Mouse (Mus musculus): ENCODE results near the gene Cela3a. TPM values are rescaled to one million over a fixed set of nuclear protein-coding genes. Genes with fewer than 3 reads are reported as not detected.
A peak's percentile ranks its signal among the peaks of the same experiment; 100 is the strongest.

The Cela3a gene
- polyA plus RNA-seq, 1 experiment from 2014 or later = not detected

- Histone ChIP-seq H3K9me3 (ENCODE audit: control insufficient read depth, low read length) (no peaks in the 10 kb centered on the region), H3K36me3 (ENCODE audit: control insufficient read depth, insufficient read depth, low read length) (no peaks in the 10 kb centered on the region), H3K27ac (replicated peaks; ENCODE audit: low read depth, low read length) (peak within 1 kb of the TSS; percentile 98), H3K4me3 (replicated peaks; ENCODE audit: low read depth, low read length) (peak within 1 kb of the TSS; percentile 94), H3K4me2 (ENCODE audit: low read length) (peak within 1 kb of the TSS; percentile 69), H3K27me3 (ENCODE audit: control insufficient read depth, insufficient read depth, low read length) (no peaks in the 10 kb centered on the region), H3K9ac (replicated peaks; ENCODE audit: low read length) (peak within 1 kb of the TSS; percentile 99), H3K4me1 (ENCODE audit: control insufficient read depth, insufficient read depth, low read length) (peaks cover 29% of the 10 kb centered on the region)
- DNase-seq (peak; percentile 98), ATAC-seq (ENCODE audit: low FRiP score, low TSS enrichment) (peak; percentile 97)
- under 1% methylated on average over 38 of the region's 44 CpGs for WGBS
These were observed 51.9 kb downstream of the Cela3a start, which contains the start of gene Cdc42 for GRCm38 (mm10) chr4:137357517-137358254. TSS of gene Cdc42 (minus strand) at chr4:137357720.

DNA sequence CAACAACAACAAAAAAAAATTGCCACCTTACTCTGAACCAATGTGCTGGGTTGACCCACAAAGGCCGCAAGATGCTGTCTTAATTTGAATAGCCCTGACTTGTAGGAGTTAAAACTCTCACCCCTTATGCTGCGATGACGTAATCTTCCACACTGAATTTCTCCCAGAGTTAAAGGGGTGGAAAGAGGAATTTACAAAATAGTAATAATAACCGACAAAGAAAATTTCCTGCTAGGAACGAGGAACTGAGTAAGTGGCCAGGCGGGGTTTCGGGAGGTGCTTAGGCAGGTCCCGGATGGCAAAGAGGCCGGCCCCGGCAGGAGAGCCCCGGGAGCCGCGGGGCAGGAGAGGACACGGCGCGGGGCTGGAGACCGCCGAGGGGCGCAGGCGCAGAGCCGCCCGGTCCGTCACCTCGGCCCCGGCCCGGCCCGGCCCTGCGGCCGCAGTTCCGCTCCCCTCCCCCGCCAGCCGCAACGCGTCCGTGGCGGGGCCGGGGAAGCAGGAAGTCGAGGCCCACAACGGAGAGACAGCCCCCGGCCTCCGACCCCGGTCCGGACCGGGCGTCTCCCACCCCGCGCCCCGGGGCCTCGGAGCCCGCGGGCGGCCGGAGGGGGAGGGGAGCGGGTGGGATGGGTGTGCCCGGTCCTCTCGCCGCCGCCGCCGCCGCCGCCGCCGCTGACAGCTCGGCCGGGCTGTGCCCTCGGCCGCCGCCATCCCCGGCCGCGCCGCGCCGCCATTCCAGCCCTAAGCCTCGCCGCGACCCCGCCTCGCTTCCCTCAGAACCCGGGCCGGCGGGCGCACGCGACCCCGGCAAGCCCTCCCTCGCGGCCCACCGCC, 52.7 kb downstream of the Cela3a start:
- peak; percentile 75 for ATAC-seq (ENCODE audit: low FRiP score, low TSS enrichment)
- H3K4me1 ChIP-seq (ENCODE audit: control insufficient read depth, insufficient read depth, low read length) = peaks cover 29% of the 10 kb centered on the region

More for the DNA sequence above, 52.7 kb downstream of the Cela3a start:
- H3K27ac ChIP-seq (replicated peaks; ENCODE audit: low read depth, low read length) = peak overlapping the region; percentile 98
- H3K4me2 ChIP-seq (ENCODE audit: low read length) = peak overlapping the region; percentile 69
- no peaks in the 10 kb centered on the region for H3K36me3 ChIP-seq (ENCODE audit: control insufficient read depth, insufficient read depth, low read length)
- no peaks in the 10 kb centered on the region for H3K9me3 ChIP-seq (ENCODE audit: control insufficient read depth, low read length)
- H3K27me3 ChIP-seq (ENCODE audit: control insufficient read depth, insufficient read depth, low read length) = no peaks in the 10 kb centered on the region
- under 1% methylated on average over 75 of the region's 90 CpGs for WGBS
- H3K4me3 ChIP-seq (replicated peaks; ENCODE audit: low read depth, low read length) = peak overlapping the region; percentile 94
- peak overlapping the region; percentile 99 for H3K9ac ChIP-seq (replicated peaks; ENCODE audit: low read length)
- peak; percentile 81 for DNase-seq

Other genes starting within 250 kb of the Cela3a start
- gene Wnt4, start 132.3 kb downstream of the Cela3a start, polyA plus RNA-seq (2014; fragmentation: Nextera tagmentation; extraction: Ambion mirVana) = 0.94 and 1.4 TPM in 2 replicates
- gene Cdc42, start 52.1 kb downstream of the Cela3a start, polyA plus RNA-seq (2014; fragmentation: Nextera tagmentation; extraction: Ambion mirVana) = 984 and 991 TPM in 2 replicates
- not detected in 2 replicates for gene Cela3b, start 20.7 kb upstream of the Cela3a start, polyA plus RNA-seq (2014; fragmentation: Nextera tagmentation; extraction: Ambion mirVana)
- not detected in 2 replicates for gene 1700013G24Rik, start 43.5 kb upstream of the Cela3a start, polyA plus RNA-seq (2014; fragmentation: Nextera tagmentation; extraction: Ambion mirVana)
- 2.0 and 7.6 TPM in 2 replicates for gene Hspg2, start 59.0 kb upstream of the Cela3a start, polyA plus RNA-seq (2014; fragmentation: Nextera tagmentation; extraction: Ambion mirVana)
- not detected in 2 replicates for gene Ldlrad2, start 164.8 kb upstream of the Cela3a start, polyA plus RNA-seq (2014; fragmentation: Nextera tagmentation; extraction: Ambion mirVana)
- gene Usp48, start 184.0 kb upstream of the Cela3a start, polyA plus RNA-seq (2014; fragmentation: Nextera tagmentation; extraction: Ambion mirVana) = 66.5 and 76.8 TPM in 2 replicates